Mouse (Mus musculus): ENCODE measurements around the gene A230072I06Rik. TPM values are rescaled to one million over a fixed set of nuclear protein-coding genes. Genes with fewer than 3 reads are reported as not detected.

Gene A230072I06Rik
- polyA plus RNA-seq, 1 experiment: not detected

DNA sequence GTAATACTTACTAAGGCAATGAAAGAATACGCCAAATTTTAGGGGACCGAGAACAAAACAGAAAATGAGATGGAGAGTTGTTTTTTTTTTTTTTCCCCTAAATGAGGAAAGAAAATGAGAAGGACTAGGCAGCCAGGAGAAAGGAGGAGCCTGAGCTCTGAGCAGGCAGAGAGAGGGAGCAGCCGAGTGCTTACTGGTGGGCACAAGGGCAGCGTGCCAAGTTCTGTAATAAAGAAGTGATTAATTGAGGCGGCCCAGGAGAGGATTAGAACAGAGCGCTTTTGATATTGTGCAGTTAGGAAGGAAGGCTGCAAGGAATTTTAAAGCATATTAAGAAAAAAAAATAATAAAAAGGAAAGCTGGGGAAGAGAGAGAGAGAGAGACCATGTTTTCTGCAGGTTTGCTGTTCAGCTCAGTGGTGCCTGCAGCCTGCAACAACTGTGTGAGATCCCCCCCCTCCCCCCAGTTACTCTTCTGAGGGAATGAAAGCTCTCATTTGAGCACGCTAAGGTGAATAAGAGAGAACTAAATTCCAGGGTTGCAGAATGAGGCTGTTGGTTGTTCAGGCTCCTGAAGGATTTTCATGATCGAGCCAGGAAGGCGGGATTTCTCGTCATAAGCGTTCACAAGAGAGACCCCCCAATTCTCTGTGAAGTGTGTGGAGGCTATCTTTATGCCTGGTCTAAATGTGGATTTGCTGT, 41.3 kb downstream of the A230072I06Rik start:
- peaks cover 17% of the 10 kb centered on the region for H3K27me3 ChIP-seq (replicated peaks)
- H3K36me3 ChIP-seq (replicated peaks; ENCODE audit: low read length): no peaks in the 10 kb centered on the region
- H3K4me1 ChIP-seq: no peaks in the 10 kb centered on the region
- TF ChIP-seq FLI1 (IDR thresholded peaks at IDR 0.05; ENCODE audit: low read length) (no peak), GATA1 (IDR thresholded peaks at IDR 0.05; ENCODE audit: borderline replicate concordance, low read length) (no peak)
- H3K4me3 ChIP-seq (replicated peaks): no peak overlapping the region
- peaks cover 15% of the 10 kb centered on the region for H3K9me3 ChIP-seq

DNA sequence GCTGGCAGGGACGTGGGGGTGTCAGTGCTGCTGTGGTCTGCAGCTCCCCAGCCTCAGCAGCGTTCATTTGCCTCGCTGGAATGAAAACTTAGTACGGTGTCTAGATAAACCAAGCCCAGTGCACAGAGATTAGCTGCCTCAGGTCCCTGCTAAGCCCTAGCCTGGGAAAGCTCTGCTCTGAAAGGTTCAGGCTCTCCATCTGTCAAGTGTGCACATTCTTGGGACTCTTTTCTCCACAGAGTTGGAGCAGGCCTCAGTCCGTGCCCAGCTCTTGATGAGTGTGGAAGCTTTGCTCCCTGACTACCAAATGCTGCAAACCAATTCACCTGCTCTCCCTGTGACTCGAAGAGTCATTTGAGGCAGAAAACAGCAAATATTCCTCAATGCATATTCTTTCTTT, 43.5 kb downstream of the A230072I06Rik start:
- no peak overlapping the region for H3K4me3 ChIP-seq (replicated peaks)
- peaks cover 15% of the 10 kb centered on the region for H3K27me3 ChIP-seq (replicated peaks)
- no peaks in the 10 kb centered on the region for H3K36me3 ChIP-seq (replicated peaks; ENCODE audit: low read length)
- TF ChIP-seq FLI1 (IDR thresholded peaks at IDR 0.05; ENCODE audit: low read length) (no peak), GATA1 (IDR thresholded peaks at IDR 0.05; ENCODE audit: borderline replicate concordance, low read length) (no peak)
- peaks cover 15% of the 10 kb centered on the region for H3K9me3 ChIP-seq
- no peaks in the 10 kb centered on the region for H3K4me1 ChIP-seq

DNA sequence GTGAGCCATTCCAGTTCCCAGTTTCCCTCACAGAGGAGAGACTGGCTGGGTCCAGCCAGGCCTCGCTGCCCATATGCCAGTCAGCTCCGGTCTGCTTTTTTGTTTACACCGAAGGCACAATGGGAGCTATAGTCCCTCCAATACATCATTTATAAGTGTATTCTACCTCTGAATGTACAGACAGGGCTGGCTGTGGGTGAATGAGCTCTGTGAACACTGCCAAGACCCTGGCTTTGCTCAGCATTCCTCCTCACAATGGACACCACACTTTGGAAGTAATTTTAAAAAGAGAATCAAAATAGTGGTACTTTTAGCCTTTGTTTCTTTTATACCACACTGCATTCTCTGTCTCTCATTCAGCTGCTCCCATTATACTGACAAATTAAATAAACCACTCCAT, 44.6 kb downstream of the A230072I06Rik start:
- Histone ChIP-seq H3K9me3 (peaks cover 11% of the 10 kb centered on the region), H3K4me1 (no peaks in the 10 kb centered on the region), H3K27me3 (replicated peaks) (peaks cover 16% of the 10 kb centered on the region), H3K4me3 (replicated peaks) (no peak overlapping the region), H3K36me3 (replicated peaks; ENCODE audit: low read length) (no peaks in the 10 kb centered on the region)
- no peak for TF ChIP-seq GATA1 (IDR thresholded peaks at IDR 0.05; ENCODE audit: borderline replicate concordance, low read length)
- no peak for TF ChIP-seq FLI1 (IDR thresholded peaks at IDR 0.05; ENCODE audit: low read length)

DNA sequence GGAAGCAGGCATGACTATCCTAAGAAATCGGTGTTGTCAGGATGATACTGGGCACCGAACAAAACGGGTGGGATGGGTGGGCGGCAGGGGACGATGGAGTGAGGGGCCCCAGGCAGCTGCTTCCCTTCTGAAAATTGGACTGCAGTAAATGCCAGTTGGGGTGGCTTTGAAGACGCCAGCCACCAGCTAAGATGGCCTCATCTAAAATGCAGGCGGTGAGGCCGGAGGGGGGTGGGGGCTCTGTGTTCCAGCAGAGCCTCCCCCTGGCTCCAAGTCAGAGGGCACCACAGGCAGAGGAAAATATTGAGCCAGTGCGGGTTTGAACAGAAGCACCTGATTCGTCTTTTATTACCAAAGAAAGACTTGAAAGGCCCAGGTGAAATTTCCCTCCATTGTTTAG, 45.9 kb downstream of the A230072I06Rik start:
- peaks cover 20% of the 10 kb centered on the region for H3K27me3 ChIP-seq (replicated peaks)
- no peaks in the 10 kb centered on the region for H3K9me3 ChIP-seq
- no peaks in the 10 kb centered on the region for H3K36me3 ChIP-seq (replicated peaks; ENCODE audit: low read length)
- no peaks in the 10 kb centered on the region for H3K4me1 ChIP-seq
- TF ChIP-seq FLI1 (IDR thresholded peaks at IDR 0.05; ENCODE audit: low read length): no peak
- TF ChIP-seq GATA1 (IDR thresholded peaks at IDR 0.05; ENCODE audit: borderline replicate concordance, low read length): no peak
- H3K4me3 ChIP-seq (replicated peaks): no peak overlapping the region

GRCm38 (mm10) chr8:12324991-12325601, 46.5 kb downstream of the A230072I06Rik start:
- no peak overlapping the region for H3K4me3 ChIP-seq (replicated peaks)
- no peaks in the 10 kb centered on the region for H3K9me3 ChIP-seq
- H3K27me3 ChIP-seq (replicated peaks): peaks cover 25% of the 10 kb centered on the region
- no peaks in the 10 kb centered on the region for H3K4me1 ChIP-seq
- no peaks in the 10 kb centered on the region for H3K36me3 ChIP-seq (replicated peaks; ENCODE audit: low read length)
- TF ChIP-seq GATA1 (IDR thresholded peaks at IDR 0.05; ENCODE audit: borderline replicate concordance, low read length) (no peak), FLI1 (IDR thresholded peaks at IDR 0.05; ENCODE audit: low read length) (no peak)

- Histone ChIP-seq H3K4me1 (no peaks in the 10 kb centered on the region), H3K27me3 (replicated peaks) (peaks cover 28% of the 10 kb centered on the region), H3K36me3 (replicated peaks; ENCODE audit: low read length) (no peaks in the 10 kb centered on the region), H3K9me3 (no peaks in the 10 kb centered on the region), H3K4me3 (replicated peaks) (no peak overlapping the region)
- TF ChIP-seq GATA1 (IDR thresholded peaks at IDR 0.05; ENCODE audit: borderline replicate concordance, low read length) (no peak), FLI1 (IDR thresholded peaks at IDR 0.05; ENCODE audit: low read length) (no peak)
These were observed 48.6 kb downstream of the A230072I06Rik start for GRCm38 (mm10) chr8:12327187-12327586.

DNA sequence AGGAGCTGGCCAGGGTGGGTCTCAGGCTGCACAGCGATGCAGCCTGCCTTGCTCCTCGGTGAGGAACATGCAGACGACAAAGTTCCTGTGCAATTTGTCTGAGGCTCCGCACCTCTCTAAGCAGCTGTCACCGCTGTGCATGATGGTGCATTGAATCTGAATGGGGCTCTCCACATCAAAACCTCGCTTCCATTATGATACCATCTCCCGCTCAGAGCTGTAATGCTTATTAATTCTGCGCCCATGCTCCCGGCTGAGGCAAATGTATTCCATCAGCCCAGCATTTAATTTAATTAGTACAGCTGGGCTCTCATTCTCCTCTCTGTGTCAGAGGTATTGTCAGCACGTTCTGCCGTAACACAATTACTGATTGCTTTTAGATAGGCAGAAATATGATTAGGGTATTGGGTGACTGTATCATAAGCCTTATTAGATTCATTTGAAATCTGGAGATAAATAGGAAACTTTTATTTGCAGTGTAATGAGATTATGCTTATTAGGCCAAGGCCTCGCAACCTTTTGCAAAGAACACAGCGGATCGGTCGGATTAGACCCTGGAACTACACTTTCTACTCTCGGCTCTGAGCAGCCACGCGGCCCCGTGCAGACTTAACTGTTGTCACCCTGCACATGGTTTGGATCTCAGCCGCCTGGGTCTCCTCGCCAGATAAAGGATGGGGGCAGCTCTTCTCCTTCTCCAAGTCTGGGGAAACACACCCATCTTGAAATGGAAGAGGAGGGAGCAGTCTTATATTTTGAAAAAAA, 49.3 kb downstream of the A230072I06Rik start:
- Histone ChIP-seq H3K4me1 (no peaks in the 10 kb centered on the region), H3K4me3 (replicated peaks) (no peak overlapping the region), H3K9me3 (no peaks in the 10 kb centered on the region), H3K36me3 (replicated peaks; ENCODE audit: low read length) (no peaks in the 10 kb centered on the region), H3K27me3 (replicated peaks) (peaks cover 28% of the 10 kb centered on the region)
- no peak for TF ChIP-seq FLI1 (IDR thresholded peaks at IDR 0.05; ENCODE audit: low read length)
- TF ChIP-seq GATA1 (IDR thresholded peaks at IDR 0.05; ENCODE audit: borderline replicate concordance, low read length): no peak

DNA sequence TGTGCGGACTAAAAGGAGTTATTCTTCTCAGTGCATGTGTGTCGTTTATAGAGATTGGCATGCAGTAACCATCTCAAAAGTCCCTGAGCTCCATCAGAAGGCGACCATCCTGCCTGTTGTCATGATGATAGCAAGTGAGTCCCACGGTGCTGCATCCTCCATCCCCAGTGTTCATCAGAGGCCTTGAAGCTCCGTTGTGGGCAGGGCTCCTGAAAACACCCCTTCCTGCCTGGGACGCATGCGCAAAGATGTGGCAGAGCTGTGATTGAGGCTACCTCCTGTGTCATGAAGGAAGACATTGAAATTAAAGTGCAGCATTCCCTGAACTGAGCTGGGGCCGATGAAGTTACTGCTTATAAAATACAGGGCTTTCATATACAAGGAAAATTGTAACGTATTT, 49.9 kb downstream of the A230072I06Rik start:
- H3K27me3 ChIP-seq (replicated peaks): peaks cover 31% of the 10 kb centered on the region
- no peak overlapping the region for H3K4me3 ChIP-seq (replicated peaks)

DNA sequence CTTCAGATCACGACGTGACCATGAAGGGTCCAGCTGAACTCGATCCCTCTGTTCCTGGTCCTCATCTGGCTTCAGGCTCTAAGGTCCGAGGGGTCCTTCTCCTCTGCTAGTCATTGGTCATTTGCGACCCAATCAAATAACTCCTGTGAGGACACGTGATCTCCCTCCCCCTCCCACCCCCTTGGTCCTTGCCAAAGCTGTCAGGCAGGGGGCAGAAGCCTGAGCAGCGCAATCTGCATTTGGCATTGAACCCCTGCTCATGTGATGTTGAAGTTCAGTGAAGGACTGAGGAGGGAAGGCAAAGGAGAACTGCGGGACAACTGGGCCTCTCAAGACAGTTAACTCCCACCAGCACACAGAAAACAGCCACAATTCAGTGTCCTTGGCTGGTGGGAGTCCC, 51.4 kb downstream of the A230072I06Rik start:
- Histone ChIP-seq H3K4me1 (no peaks in the 10 kb centered on the region), H3K36me3 (replicated peaks; ENCODE audit: low read length) (no peaks in the 10 kb centered on the region), H3K27me3 (replicated peaks) (peaks cover 26% of the 10 kb centered on the region), H3K4me3 (replicated peaks) (no peak overlapping the region), H3K9me3 (no peaks in the 10 kb centered on the region)
- TF ChIP-seq FLI1 (IDR thresholded peaks at IDR 0.05; ENCODE audit: low read length) (no peak), GATA1 (IDR thresholded peaks at IDR 0.05; ENCODE audit: borderline replicate concordance, low read length) (no peak)

More for the DNA sequence above, 49.9 kb downstream of the A230072I06Rik start:
- no peaks in the 10 kb centered on the region for H3K9me3 ChIP-seq
- no peak for TF ChIP-seq FLI1 (IDR thresholded peaks at IDR 0.05; ENCODE audit: low read length)
- no peak for TF ChIP-seq GATA1 (IDR thresholded peaks at IDR 0.05; ENCODE audit: borderline replicate concordance, low read length)
- no peaks in the 10 kb centered on the region for H3K4me1 ChIP-seq
- H3K36me3 ChIP-seq (replicated peaks; ENCODE audit: low read length): no peaks in the 10 kb centered on the region

Other genes with a start within 250 kb of the A230072I06Rik start
- not detected in 2 replicates for gene Sox1, start 116.5 kb downstream of the A230072I06Rik start, polyA plus RNA-seq (2012; ENCODE audit: insufficient read depth, low replicate concordance)